Mouse (Mus musculus) liver, postnatal 0 days (tissue): Measurements from ENCODE around the gene Hrh2.

Source experiments
- CTCF ChIP-seq: sonication (generic); IDR thresholded peaks from 2 replicates; pipeline ENCODE4 v1.5.1; 2016; ENCODE audit warnings: antibody characterized with exemption, low read depth
- EP300 ChIP-seq: IDR thresholded peaks from 2 replicates; pipeline ENCODE4 v1.6.1; 2016; ENCODE audit warnings: antibody characterized with exemption, low read depth, mild to moderate bottlenecking

- TF ChIP-seq CTCF (no peak), EP300 (no peak)
Observed at GRCm38 (mm10) chr13:54161514-54161913, 30.4 kb upstream of the Hrh2 start.
